Mouse (Mus musculus) frontal cortex, postnatal 10 days (tissue): ENCODE measurements around the gene 4930469K13Rik.
A peak's percentile ranks its signal among the peaks of the same experiment; 100 is the strongest.

ENCODE experiments used
- DNase-seq, 2 experiments: peaks; one replicate each; pipeline ENCODE4 v3.0.0; 2022; ENCODE audit warnings: low spot score in 2 of 2, mixed read lengths in 1 of 2

4930469K13Rik gene

DNA sequence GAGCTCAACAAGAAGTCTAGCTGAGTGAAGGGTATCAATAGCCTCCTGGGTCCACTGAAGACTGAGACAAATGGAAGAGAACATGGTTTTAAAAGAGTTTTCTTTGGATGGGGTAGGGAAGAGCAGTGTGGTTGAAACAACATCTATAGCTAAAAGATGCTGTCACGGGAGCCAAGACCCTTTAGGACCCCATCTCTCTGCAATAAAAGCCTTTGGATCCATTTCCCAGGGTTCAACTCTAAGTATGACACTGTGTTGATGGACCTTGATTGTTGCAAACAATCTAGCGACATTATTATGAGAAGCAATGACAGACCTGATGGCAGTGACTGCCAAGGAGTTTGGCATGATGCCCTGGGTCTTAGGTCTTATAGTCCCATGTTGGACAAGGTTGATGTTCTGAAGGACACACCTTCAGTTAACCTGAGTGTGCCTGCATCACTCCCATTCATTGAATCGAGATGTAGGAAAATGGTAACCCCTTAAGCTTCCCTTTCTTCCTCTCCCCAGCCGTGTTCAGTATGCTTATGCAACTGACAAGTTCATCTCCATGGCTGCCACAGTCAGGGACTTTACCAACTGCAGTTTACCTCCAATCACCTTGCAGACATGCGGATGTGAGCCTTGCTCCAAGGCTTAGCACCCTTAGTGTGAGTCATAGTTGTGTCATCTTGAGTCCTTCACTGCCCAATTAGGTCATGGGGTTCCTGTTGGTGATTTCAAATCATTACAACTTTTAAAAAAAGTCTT is 62.3 kb downstream of the 4930469K13Rik start:
- DNase-seq: no peak

- DNase-seq: no peak
Observed at GRCm38 (mm10) chr11:34034794-34035193, 63.6 kb downstream of the 4930469K13Rik start.

DNA sequence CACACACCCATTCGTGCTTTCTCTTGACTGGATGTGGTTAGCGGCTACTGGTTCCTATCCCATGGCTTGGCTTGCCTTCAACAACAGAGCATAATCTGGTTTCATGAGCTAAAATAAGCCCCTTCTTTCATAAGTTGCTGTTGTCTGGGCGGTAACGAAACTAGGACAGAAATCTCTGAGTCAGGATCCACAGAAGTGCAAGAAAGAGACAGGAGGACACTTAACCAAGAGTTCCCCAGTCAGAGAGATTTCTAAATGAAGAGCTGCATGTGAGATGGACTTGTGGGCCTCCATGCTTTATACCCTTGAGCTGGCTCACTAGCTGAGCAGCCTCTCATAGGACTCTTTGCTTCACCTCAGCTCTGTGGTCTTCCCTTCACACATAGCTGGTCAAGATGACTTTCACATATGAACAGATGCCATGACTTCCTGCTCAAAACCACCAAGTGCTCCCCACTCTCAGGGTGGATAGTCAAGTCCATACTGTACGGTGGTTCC is 64.3 kb downstream of the 4930469K13Rik start:
- DNase-seq: no peak

DNA sequence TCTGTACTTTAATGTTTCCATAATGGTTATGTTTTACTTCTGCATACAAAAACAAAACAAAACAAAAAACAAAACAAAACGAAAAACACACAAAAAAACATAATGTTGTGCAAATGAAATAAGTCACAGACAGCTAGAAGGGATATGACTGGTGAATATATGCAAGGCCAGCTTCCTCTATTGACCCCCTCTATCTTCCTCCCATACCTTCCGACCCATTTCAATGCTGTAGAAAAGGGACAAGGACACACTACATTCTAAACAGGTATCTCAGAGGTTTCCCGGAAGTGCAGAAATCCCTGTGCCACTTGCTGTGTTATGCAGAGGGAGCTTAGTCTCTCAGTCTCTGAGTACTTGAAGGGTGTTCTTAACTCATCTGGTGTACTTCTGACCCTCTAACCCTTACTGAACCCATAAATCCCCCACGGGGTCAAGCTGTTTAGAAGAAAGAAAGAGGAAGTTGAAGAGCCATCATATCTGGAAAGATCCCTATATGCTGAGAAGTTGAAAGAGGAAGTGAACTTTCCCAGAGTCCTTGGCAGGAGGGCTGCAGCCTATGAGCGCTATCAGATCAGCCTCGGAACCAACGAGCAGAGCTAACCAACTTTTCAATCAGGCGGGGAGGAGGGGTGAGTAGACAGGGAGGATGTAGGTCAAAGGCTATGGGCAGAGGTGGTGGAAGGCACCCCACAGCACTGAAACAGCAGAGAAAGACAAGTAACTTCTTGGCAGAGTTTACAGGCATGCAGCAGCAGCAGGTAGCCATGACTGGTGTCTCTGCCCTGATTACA is 67.1 kb downstream of the 4930469K13Rik start:
- no peak for DNase-seq

DNA sequence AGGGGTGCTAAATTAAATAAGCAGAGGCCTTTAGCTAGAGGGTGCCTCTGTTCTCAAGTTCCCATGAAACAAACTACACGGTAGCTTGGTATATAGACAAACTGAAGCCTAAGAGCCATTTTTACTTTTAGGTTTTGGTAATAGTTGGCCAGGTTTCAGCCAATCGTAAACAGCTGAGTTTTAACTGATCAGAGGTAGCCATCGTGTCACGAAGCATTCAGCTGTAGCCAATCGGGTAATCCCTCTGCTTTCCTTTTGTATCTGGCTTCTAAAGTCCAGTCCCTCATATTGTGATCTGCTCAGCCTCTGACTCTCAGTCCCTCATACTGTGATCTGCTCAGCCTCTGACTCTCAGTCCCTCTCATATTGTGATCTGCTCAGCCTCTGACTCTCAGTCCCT is 68.7 kb downstream of the 4930469K13Rik start:
- DNase-seq: no peak

- DNase-seq: no peak
Observed at GRCm38 (mm10) chr11:34025091-34025490, 73.3 kb downstream of the 4930469K13Rik start.

GRCm38 (mm10) chr11:34012007-34012652 is 86.2 kb downstream of the 4930469K13Rik start:
- DNase-seq: no peak

- DNase-seq: no peak
Observed at GRCm38 (mm10) chr11:34010859-34011172, 87.5 kb downstream of the 4930469K13Rik start.

- no peak for DNase-seq
Observed at GRCm38 (mm10) chr11:34010133-34010858, 88.1 kb downstream of the 4930469K13Rik start.

DNA sequence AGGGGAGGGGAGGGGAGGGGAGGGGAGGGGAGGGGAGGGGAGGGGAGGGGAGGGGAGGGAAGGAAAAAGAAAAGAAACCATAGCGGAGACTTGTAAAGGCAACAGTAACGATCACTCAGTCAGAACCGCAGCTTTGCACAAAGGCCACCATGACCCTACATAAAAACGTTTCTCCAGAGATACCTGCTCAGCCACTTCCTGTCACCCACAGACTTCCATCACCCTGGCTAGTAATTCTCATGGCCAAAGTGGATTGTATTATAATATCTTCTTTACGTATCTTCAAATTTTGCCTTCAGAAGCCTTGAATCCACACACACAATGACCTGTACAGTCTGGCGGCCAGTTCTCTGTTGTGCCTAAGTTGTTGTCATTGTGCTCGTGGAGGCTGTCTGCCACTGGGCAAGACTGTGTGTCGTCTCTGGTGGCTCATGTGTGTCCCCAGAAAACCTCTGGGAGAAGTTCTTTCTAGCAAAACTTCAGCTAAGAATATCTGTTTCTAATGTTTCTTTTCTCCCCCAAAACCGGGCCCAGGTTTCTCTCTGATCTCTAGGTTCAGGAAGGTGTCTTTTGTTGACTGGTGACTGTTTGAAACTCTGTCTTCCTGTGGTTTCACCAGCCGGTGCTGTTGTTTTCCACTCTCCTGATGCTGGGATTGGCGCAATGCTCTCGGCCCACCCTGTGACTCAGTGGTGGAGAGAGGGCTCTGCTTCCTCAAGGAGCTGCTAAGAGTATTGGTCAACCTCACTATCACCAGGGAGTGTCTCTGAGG is 88.9 kb downstream of the 4930469K13Rik start:
- no peak for DNase-seq

DNA sequence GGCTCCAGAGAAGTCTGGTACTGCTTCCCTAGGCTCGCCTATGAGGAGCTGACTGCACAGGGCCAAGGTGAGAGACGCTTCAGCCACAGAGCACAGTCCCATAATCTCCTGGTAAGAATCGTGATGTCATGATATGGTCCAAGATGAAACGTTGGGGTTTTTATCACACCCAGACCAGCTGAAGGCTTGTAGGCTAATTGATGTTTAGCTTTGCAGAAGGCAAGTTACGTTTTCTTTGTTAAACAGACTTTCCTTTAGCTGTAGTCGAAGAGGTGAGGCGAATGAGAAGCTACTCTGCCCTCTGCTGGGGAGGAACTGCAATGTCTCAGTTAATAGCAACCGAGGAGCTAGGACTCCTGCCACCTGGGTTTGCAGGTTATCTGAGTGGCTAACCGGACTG is 89.7 kb downstream of the 4930469K13Rik start:
- peak in 1 of 2 experiments; percentile 51 for DNase-seq

GRCm38 (mm10) chr11:34008214-34008613 is 90.1 kb downstream of the 4930469K13Rik start:
- no peak for DNase-seq

- DNase-seq: no peak
Observed at GRCm38 (mm10) chr11:34007616-34008015, 90.7 kb downstream of the 4930469K13Rik start.

GRCm38 (mm10) chr11:34002593-34002965 is 95.8 kb downstream of the 4930469K13Rik start:
- DNase-seq: no peak

DNA sequence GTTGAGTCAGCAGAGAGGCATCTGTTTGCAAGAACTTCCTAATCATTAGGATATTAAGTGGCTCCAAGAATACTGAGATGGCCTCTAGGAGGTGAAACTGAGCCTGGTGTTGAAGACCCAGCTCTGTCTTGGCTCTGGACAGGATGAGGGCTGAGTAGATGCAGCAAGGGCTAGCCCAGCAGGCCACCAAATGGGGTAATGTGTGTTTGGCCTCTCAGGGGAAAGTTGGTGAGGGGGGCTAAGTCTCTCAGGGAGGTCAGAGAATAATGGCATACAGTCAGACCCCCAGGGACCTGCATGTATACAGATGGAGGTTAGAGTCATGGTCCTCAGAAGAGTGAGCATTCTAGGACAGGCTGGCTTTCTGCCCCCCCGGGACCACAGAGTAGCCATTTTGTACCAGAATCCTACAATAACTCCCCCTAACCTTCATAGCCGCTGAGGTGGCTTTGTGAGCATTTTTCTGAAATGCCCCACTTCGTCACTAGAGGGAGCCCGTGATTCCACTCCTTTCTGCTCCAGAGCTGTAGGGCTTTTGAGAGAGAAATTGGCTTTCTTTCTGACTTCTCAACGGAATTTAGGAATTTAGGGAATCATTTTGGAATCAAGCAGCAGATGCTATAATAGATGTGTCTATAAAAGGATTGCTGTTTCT is 96.3 kb downstream of the 4930469K13Rik start:
- DNase-seq: peak in 1 of 2 experiments; percentile 42

- DNase-seq: no peak
Observed at GRCm38 (mm10) chr11:34000416-34000815, 97.9 kb downstream of the 4930469K13Rik start.

- no peak for DNase-seq
Observed at GRCm38 (mm10) chr11:33998244-33998643, 100.1 kb downstream of the 4930469K13Rik start.

DNA sequence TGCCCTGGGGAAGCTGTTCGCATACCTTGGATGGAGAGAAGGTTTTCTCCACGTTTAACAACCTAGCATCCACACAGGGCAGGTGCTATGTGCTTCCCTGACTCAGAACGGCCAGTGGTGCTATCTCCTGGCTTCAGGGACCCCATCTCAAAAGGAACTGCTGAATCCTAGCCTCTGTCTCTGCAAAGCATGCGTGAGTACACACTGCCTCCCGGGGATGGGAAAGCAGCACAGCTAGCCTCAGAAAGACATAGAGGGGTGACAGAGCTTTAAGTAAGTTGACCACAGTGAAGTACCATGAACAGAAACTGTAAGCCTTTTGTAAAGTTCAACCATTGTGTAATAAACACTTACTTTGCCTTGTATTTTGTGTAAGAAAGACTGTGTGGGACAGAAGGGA is 104.9 kb downstream of the 4930469K13Rik start:
- no peak for DNase-seq

GRCm38 (mm10) chr11:33992938-33993337 is 105.4 kb downstream of the 4930469K13Rik start, which contains the start of gene Kcnip1:
TSS of gene Kcnip1 (minus strand) at chr11:33993152.
- DNase-seq: no peak

DNA sequence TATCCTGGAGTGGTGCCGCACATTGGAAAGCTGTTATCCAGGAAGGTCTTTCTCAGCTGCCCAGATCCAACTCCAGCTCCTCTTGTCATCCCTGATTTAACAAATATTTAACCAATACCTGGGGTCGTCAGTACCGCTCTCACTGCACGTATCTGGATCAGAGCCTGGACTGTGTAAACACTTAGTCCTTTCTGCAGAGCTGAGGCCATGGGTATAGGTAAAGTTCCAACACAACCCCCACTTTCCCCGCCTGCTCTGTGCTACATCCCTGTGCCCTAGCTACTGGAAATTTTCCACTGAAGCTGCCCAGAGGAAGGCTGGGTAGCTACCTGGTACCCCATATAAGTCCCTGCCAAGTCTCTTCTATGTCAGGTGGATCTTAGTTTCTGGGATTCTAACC is 108.4 kb downstream of the 4930469K13Rik start:
- DNase-seq: no peak
